Mouse (Mus musculus) large intestine, adult 2 months (tissue): ENCODE data around the gene Aknad1. TPM values are rescaled to one million over a fixed set of nuclear protein-coding genes. Genes with fewer than 3 reads are reported as not detected.

Experiments
- DNase-seq: peaks from one replicate; pipeline ENCODE4 v3.0.0-alpha.2; 2012; ENCODE audit warnings: low read depth, low spot score
- WGBS: fragments of 180-500 bp; shearing (Covaris S2); methylation state at CpG from one replicate; pipeline ENCODE4 v1.1.7; 2018; 5-methylcytosine and 5-hydroxymethylcytosine counted together
- polyA plus RNA-seq: library from polyadenylated mRNA; depleted of rRNA; stranded (reverse); fragments of >200 nt; gene quantifications from 2 replicates; pipeline ENCODE4 v1.2.3, GENCODE M21; 2012; rRNA removed

Gene Aknad1
- 0.38 TPM in 1 of 2 replicates, not detected in the other for polyA plus RNA-seq

DNA sequence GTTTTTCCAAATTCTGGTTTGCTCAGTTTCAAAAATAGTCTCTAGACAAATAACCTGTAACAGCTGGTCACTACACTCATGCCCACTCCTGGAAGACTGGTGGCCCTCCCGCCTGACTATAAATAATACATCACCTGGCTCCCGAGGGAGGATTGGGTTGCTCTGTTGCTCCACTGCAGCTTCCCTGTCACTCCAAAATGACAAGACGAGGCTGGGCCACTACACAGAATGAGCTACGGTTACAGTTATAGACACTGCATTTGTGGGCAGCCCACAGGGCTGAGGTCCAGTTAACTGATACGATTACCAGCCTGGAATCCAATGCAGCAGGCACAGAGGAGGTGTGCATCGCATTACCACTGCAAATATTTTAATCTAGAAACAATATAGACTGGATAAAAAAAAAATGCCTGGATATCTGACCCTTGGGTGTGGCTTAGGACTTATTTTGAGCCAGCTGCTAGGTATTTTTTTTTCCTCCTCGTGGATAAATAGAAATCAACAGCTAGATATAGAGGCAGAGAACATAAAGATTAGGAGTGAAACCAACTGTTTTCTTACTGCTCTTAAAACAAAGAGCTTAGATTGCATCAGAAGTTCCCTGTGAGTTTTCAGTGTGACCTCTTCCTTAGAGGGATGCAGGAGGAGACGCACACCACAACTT is at the start of gene Aknad1:
Gene Aknad1, plus strand, starts transcription at position 614 of the 664 bp plus-strand sequence.
- DNase-seq, result no peak
- WGBS, result 60% methylated on average over 8 of the region's 8 CpGs

DNA sequence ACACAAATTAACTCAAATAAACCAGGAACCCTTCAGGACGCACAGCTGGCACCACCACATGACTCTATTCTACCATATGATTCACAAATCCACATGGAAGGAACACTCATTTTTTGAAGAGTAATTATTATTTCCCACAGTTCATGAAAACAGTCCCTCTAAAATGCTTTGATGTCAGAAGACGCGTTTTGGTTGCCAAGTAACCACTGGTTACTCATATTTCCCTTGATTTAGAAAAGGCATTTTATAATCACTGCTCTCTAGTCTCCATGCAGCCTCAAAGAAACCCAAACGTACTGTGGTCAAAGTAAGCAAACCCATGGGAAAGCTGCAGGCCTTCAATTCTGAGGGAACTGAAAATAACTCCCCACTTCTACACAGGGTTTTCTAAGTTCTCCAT is 49.5 kb upstream of the Aknad1 start:
- WGBS, result 71% methylated on average over 4 of the region's 4 CpGs
- no peak for DNase-seq

- DNase-seq, result no peak
- WGBS, result 76% methylated on average over 9 of the region's 9 CpGs
Observed at GRCm38 (mm10) chr3:108694321-108694720, 45.1 kb upstream of the Aknad1 start.

DNA sequence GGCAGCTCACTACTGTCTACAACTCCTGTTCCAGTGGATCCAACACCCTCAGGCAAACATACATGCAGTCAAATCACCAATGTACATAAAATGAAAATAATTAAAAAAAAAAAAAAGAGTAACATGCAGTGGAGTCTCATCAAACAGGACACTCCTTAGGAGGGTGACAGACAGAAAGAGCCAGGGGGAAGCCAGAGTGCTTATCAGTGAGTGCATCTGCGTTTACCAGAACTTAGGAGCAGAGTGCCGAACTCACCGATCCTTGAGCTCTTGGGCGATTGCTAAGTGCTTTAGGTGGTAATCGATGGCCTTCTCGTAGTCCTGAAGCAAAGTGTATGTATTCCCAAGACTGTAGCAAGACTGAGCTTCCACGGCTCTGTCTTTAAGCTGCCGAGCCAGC is 40.8 kb upstream of the Aknad1 start:
- WGBS, result 94% methylated on average over 8 of the region's 8 CpGs
- no peak for DNase-seq

- 85% methylated on average over 4 of the region's 4 CpGs for WGBS
- DNase-seq, result no peak
Observed at GRCm38 (mm10) chr3:108699786-108700185, 39.7 kb upstream of the Aknad1 start.

GRCm38 (mm10) chr3:108701256-108701655 is 38.2 kb upstream of the Aknad1 start:
- 66% methylated on average over 1 of the region's 1 CpGs for WGBS
- no peak for DNase-seq

DNA sequence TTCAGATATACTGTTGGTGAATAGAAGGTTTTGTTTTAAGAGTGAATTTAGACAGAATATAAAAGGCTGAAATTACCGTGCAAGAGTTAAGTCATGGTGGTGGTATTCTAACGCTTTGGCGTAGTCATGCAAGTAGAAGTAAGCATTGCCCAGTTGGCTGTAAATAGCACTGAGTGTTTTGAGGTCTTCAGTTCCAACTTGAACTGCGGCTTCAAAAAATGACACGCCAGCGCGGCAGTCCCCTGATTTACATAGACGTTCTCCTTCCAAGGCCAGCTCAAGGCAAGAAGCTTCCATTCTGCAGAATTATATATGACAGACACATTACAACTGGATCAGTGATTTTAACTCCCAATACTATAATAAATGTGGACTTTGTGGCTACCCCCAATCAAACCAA is 36.7 kb upstream of the Aknad1 start:
- DNase-seq, result no peak
- 88% methylated on average over 8 of the region's 8 CpGs for WGBS

DNA sequence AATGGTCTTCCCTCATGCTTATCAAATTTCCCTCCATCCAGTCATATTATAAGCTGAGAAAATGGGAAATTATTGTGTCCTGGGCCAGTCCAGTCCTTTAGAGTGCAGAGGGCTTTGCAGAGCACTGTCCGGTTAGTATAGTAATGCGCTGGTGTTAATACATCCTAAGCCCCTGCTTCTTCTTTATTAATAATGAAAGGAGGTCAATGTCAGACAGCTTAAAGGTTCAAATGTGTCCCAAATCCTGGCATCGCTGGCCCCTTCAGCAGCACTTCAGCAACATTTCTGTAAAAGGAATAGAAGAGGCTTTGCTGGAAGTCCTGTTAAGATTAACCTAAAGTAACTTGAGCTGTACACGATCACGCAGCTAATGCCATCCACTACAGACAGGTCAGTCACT is 28.2 kb upstream of the Aknad1 start:
- no peak for DNase-seq
- 95% methylated on average over 5 of the region's 5 CpGs for WGBS

GRCm38 (mm10) chr3:108713065-108713675 is 26.3 kb upstream of the Aknad1 start:
- WGBS, result 22% methylated on average over 3 of the region's 3 CpGs
- no peak for DNase-seq

GRCm38 (mm10) chr3:108714837-108715236 is 24.6 kb upstream of the Aknad1 start:
- 42% methylated on average over 4 of the region's 4 CpGs for WGBS
- peak; percentile 66 for DNase-seq

DNA sequence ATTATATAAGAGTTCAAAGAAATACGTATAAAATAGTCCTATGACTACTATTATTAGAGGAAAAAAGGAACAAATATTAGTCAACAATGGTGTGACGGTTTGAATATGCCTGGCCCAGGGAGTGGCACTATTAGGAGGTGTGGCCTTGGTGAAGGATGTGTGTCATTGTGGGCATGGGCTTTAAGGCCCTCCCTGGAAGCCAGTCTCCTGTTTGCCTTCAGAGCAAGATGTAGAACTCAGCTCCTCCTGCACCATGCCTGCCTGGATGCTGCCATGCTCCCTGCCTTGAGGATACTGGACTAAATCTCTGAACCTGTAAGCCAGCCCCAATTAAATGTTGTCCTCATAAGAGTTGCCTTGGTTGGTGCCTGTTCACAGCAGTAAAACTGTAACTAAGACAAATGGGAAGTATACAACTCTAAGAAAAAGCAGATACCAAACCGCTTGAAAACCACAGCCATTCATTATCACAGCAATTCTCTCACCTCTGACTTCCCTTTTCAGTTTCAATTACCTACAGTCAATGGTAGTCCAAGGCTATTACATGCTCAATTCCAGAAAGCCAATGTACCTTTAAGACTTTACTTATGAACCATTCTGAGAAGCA is 21.5 kb upstream of the Aknad1 start:
- 57% methylated on average over 3 of the region's 3 CpGs for WGBS
- no peak for DNase-seq

- WGBS, result 32% methylated on average over 2 of the region's 2 CpGs
- DNase-seq, result no peak
Observed at GRCm38 (mm10) chr3:108719357-108719756, 20.1 kb upstream of the Aknad1 start.

- no peak for DNase-seq
- WGBS, result 45% methylated on average over 3 of the region's 3 CpGs
Observed at GRCm38 (mm10) chr3:108719761-108720160, 19.7 kb upstream of the Aknad1 start.

- no peak for DNase-seq
- WGBS, result 2% methylated on average over 44 of the region's 44 CpGs
Observed at GRCm38 (mm10) chr3:108721076-108721991, 18.1 kb upstream of the Aknad1 start.

- peak; percentile 81 for DNase-seq
- 4% methylated on average over 53 of the region's 53 CpGs for WGBS
Observed at GRCm38 (mm10) chr3:108722036-108722872, 17.2 kb upstream of the Aknad1 start, which contains the start of gene Gpsm2. Gene Gpsm2, minus strand, starts transcription at chr3:108722309.

DNA sequence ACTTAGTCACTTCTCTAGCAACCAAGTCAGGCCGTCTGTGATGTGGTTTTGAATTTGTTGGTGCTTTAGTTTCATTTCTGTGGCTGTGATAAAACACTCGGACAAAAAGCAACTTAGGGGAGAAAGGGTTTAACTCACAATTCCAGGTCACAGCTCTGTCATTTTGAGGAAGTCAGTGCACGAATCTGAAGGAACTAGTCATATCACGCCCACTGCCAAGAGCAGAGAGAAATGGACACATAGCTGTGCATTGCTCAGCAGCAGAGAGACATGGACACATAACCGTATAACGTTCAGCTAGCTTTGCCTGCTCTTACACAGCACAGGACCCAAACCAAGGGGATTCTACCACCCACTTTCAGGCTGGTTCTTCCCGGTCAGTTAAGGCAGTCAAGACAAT is 13.0 kb upstream of the Aknad1 start:
- no peak for DNase-seq
- 88% methylated on average over 7 of the region's 7 CpGs for WGBS

- no peak for DNase-seq
Observed at GRCm38 (mm10) chr3:108727344-108727743, 12.1 kb upstream of the Aknad1 start.

DNA sequence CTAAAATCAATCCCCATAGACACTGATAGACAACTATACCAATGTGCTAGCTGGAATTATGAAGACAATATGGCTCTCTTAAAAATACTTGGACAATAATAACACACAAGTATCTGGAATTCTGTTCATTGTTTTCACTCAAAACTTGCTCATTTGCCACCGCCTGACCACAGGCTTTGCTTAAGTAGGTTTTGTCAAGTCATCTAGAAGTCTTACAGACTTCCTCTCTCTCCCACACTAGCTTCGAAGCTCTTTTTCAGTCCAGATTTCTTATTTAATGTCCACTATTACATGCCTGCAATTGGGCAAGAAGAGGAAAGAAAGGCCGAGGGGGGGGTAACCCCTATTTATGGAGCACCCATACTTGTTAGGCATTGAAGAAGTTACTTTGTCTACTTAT is 11.7 kb upstream of the Aknad1 start:
- WGBS, result 89% methylated on average over 3 of the region's 3 CpGs

GRCm38 (mm10) chr3:108730316-108730715 is 9.1 kb upstream of the Aknad1 start:
- 20% methylated on average over 12 of the region's 12 CpGs for WGBS
- DNase-seq, result no peak

More for the DNA sequence above, 11.7 kb upstream of the Aknad1 start:
- DNase-seq, result no peak
